In the genomic region with DNA sequence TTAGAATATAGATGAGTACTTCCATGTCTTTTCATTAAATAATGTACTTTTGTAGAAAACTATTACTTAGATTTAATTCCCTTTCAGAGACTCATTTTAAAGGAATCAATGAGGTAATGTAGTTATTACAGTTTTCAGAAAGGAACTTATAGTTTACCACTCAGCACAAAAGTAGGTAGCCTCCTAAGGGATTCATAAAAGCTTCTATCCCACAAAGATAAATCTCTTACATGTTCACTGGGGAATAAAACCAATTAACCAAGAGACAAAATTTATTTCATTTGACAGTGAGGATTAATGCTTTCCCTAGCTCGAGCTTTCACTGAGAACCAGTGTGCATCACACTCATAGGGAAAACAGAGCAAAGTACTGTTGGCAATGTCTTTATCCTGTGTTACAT, we compare ENCODE assay signal across 20 mouse cellular contexts.
DNase-seq lines count a peak whose midpoint lies in the region; ATAC-seq and TF ChIP-seq lines count a peak whose summit lies in the region.
"Had no signal": no experiment of that assay in that cellular context is flagged by ENCODE, and none has a peak within 500 bp of the region (broad histone marks: within the 10 kb centered on the region; RNA-seq: fewer than 3 reads in every experiment).

No protein-coding gene starts in this region.

- no peak for TF ChIP-seq CTCF in midbrain, postnatal 0 days (IDR thresholded peaks at IDR 0.05)

- H3K27ac ChIP-seq in hindbrain, embryonic 15.5 days (replicated peaks) = 0 out of 2 replicates have a peak overlapping the region, but pooled peaks have one; percentile 42
- H3K27ac ChIP-seq in hindbrain, embryonic 14.5 days = no peak overlapping the region; the same call in 1 of the 2 replicates
- H3K27ac ChIP-seq in midbrain, postnatal 0 days (ENCODE audit: low read depth, low read length) = no peak overlapping the region
- H3K27ac ChIP-seq in midbrain, embryonic 15.5 days = no peak overlapping the region
- H3K27ac ChIP-seq: embryonic facial prominence, embryonic 13.5 days; forebrain, embryonic 13.5 days; heart, embryonic 10.5 days had no signal

- 44% methylated on average over 1 of the region's 1 CpGs for WGBS in hindbrain, embryonic 15.5 days
- WGBS in hindbrain, embryonic 14.5 days = 53% methylated on average over 1 of the region's 1 CpGs
- WGBS in midbrain, postnatal 0 days = 43% methylated on average over 1 of the region's 1 CpGs
- WGBS in midbrain, embryonic 15.5 days = 53% methylated on average over 1 of the region's 1 CpGs

- no peak for ATAC-seq in hindbrain, embryonic 15.5 days (ENCODE audit: low FRiP score, low read depth)
- no peak; the same call in 1 of the 2 replicates for ATAC-seq in hindbrain, embryonic 14.5 days (ENCODE audit: low FRiP score)
- no peak for ATAC-seq in midbrain, postnatal 0 days (ENCODE audit: low FRiP score)
- ATAC-seq in midbrain, embryonic 15.5 days (replicated peaks) = no peak
- ATAC-seq: activated CD4-positive, CD25-positive, alpha-beta regulatory T cell, adult 4 months; forebrain, embryonic 13.5 days; Patski had no signal

- no peaks in the 10 kb centered on the region for H3K36me3 ChIP-seq in hindbrain, embryonic 15.5 days
- H3K36me3 ChIP-seq in hindbrain, embryonic 14.5 days (replicated peaks; ENCODE audit: control insufficient read depth, insufficient read depth) = no peaks in the 10 kb centered on the region
- H3K36me3 ChIP-seq in midbrain, postnatal 0 days (ENCODE audit: insufficient read depth, low read length) = no peaks in the 10 kb centered on the region
- no peaks in the 10 kb centered on the region for H3K36me3 ChIP-seq in midbrain, embryonic 15.5 days (replicated peaks)
- H3K36me3 ChIP-seq: embryonic facial prominence, embryonic 13.5 days; heart, embryonic 10.5 days had no signal

- no peak for DNase-seq in hindbrain, embryonic 14.5 days (ENCODE audit: low spot score)
- DNase-seq in midbrain, postnatal 0 days (ENCODE audit: low spot score) = peak; percentile 32
- DNase-seq in mesoderm, embryonic 11.5 days (ENCODE audit: low read depth, low spot score) = peak; percentile 9
- no peak for DNase-seq in lung, postnatal 14 days
- DNase-seq: adrenal gland, postnatal 14 days; cerebellum, adult 18-20 months; cerebellum, adult 9-11 months; cerebellum, postnatal 36 days; gastrocnemius, postnatal 10 days; heart, adult 18-20 months; heart, postnatal 10 days; heart, postnatal 4 days had no signal

- no peaks in the 10 kb centered on the region for H3K27me3 ChIP-seq in hindbrain, embryonic 15.5 days
- H3K27me3 ChIP-seq in hindbrain, embryonic 14.5 days (ENCODE audit: control insufficient read depth, insufficient read depth, low read length) = no peaks in the 10 kb centered on the region
- H3K27me3 ChIP-seq in midbrain, postnatal 0 days (ENCODE audit: insufficient read depth, low read length) = no peaks in the 10 kb centered on the region
- H3K27me3 ChIP-seq in midbrain, embryonic 15.5 days (replicated peaks) = no peaks in the 10 kb centered on the region
- H3K27me3 ChIP-seq: CH12.LX; embryonic facial prominence, embryonic 13.5 days; forebrain, embryonic 13.5 days had no signal

- H3K4me1 ChIP-seq in hindbrain, embryonic 15.5 days (replicated peaks) = no peaks in the 10 kb centered on the region
- H3K4me1 ChIP-seq in hindbrain, embryonic 14.5 days (replicated peaks; ENCODE audit: control insufficient read depth, insufficient read depth, low read length) = no peaks in the 10 kb centered on the region
- H3K4me1 ChIP-seq in midbrain, postnatal 0 days (ENCODE audit: insufficient read depth, low read length) = no peaks in the 10 kb centered on the region
- H3K4me1 ChIP-seq in midbrain, embryonic 15.5 days = no peaks in the 10 kb centered on the region
- H3K4me1 ChIP-seq: embryonic facial prominence, embryonic 13.5 days; forebrain, embryonic 13.5 days; heart, embryonic 10.5 days had no signal

- no peaks in the 10 kb centered on the region for H3K9me3 ChIP-seq in hindbrain, embryonic 15.5 days
- no peaks in the 10 kb centered on the region for H3K9me3 ChIP-seq in hindbrain, embryonic 14.5 days (ENCODE audit: control insufficient read depth, low read length)
- no peaks in the 10 kb centered on the region for H3K9me3 ChIP-seq in midbrain, postnatal 0 days (ENCODE audit: low read length)
- no peaks in the 10 kb centered on the region for H3K9me3 ChIP-seq in midbrain, embryonic 15.5 days
- H3K9me3 ChIP-seq: embryonic facial prominence, embryonic 13.5 days; forebrain, embryonic 13.5 days; heart, embryonic 10.5 days had no signal

- H3K4me3 ChIP-seq in hindbrain, embryonic 15.5 days = no peak overlapping the region
- no peak overlapping the region for H3K4me3 ChIP-seq in hindbrain, embryonic 14.5 days (replicated peaks; ENCODE audit: low read length)
- no peak overlapping the region for H3K4me3 ChIP-seq in midbrain, postnatal 0 days (ENCODE audit: low read depth, low read length)
- H3K4me3 ChIP-seq in midbrain, embryonic 15.5 days = no peak overlapping the region
- H3K4me3 ChIP-seq: embryonic facial prominence, embryonic 13.5 days; forebrain, embryonic 13.5 days; heart, embryonic 10.5 days had no signal

- no peak overlapping the region for H3K4me2 ChIP-seq in hindbrain, embryonic 15.5 days
- H3K4me2 ChIP-seq in hindbrain, embryonic 14.5 days (replicated peaks) = no peak overlapping the region
- no peak overlapping the region for H3K4me2 ChIP-seq in midbrain, postnatal 0 days (ENCODE audit: low read depth, low read length, poor library complexity, severe bottlenecking)
- H3K4me2 ChIP-seq in midbrain, embryonic 15.5 days = no peak overlapping the region
- H3K4me2 ChIP-seq: embryonic facial prominence, embryonic 13.5 days; forebrain, embryonic 13.5 days had no signal

- H3K9ac ChIP-seq in hindbrain, embryonic 15.5 days = no peak overlapping the region
- H3K9ac ChIP-seq in hindbrain, embryonic 14.5 days = no peak overlapping the region
- H3K9ac ChIP-seq in midbrain, postnatal 0 days (replicated peaks; ENCODE audit: low read length, poor library complexity, severe bottlenecking) = no peak overlapping the region
- H3K9ac ChIP-seq in midbrain, embryonic 15.5 days = no peak overlapping the region
- H3K9ac ChIP-seq: embryonic facial prominence, embryonic 13.5 days; forebrain, embryonic 13.5 days had no signal

Comparison
In these comparisons a context has a peak if more than half of its experiments do, and no peak if none do; other contexts are left out.
1. DNase-seq: peak in midbrain, postnatal 0 days (single experiment) and mesoderm, embryonic 11.5 days (single experiment); none in hindbrain, embryonic 14.5 days (single experiment) and lung, postnatal 14 days (single experiment).